Mouse (Mus musculus) effector memory CD4-positive, alpha-beta T cell, adult 7 months (primary cell): Measurements from ENCODE around the gene Kat2a. TPM values are rescaled to one million over a fixed set of nuclear protein-coding genes. Genes with fewer than 3 reads are reported as not detected.

Experiments
- polyA plus RNA-seq: library from polyadenylated mRNA; unstranded; fragments of 100-300 nt; shearing (Covaris generic); gene quantifications from one replicate; pipeline ENCODE4 v1.2.1, GENCODE M21; 2017

Kat2a gene
- polyA plus RNA-seq = 38.6 TPM

DNA sequence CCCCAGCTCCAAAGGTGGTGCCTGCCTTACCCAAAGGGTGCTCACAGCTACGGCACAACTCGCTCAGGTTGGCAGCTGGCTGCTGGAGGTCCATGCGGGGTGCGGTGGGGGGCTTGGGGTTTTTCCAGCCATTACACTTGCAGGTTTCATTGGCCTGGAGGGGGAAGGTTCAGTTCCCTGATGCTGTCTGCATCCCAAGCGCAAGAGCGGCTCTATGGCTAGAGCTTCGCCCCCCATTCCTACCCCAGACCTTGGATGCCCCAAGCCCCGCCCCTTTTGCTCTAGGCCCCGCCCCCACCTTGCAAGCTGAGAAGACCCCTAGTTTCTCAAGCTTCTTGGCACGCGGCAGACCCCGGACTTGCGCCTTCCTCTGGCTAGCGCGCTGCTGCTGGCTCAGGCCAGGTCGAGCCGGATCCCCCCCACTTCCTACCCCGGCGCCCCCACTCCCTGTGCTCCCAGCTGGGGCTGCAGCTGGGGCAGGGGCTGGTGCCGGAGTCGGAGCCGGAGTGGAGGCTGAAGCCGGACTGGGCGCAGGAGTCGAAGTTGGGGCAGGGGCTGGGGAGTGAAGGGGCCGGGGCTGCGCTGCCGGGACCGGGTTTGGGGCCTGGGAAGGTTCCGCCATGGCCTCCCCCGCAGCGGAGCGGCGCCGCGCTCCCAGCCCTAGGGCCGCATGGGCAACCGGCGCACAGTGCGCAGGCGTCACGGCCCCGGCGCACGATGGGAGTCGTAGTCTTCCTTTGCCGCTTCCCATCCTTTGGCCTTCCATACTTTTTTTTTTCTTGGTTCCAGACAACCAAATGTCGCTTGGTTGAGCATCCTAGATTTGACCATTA is at the start of gene Kat2a:
Gene Kat2a (minus strand): TSS at position 683 of the 833 bp plus-strand sequence.

DNA sequence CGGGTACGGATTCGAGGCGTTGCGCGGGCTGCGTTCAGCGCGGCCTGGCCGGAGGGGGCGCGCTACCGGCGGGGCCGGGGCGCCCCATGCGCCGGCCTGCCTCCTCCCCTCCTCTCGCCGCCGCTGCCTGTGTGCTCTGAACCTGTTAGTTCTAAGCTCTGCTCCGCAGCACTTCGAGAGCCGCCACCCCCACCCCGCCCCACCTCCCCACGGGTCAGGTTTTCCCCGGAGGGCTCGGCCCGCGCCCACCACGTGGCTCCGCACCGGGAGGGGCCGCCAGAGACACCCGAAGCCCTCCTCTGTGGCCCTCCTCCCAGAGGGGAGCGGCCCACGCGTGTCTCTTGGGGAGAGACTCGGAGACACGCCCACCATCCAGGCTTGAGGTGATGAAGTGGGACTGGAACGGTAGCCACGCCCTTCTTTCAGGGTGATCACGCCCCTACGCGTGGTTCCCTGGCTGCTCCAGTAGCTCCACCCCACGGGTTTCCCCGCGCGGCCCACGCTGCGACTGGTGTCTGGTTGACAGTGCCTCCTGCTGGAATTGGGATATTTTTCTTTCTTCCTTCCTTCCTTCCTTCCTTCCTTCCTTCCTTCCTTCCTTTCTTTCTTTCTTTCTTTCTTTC is 47.5 kb upstream of the Kat2a start, which contains the start of gene Kcnh4:
Gene Kcnh4 (minus strand): TSS at position 332 of the 623 bp plus-strand sequence.

DNA sequence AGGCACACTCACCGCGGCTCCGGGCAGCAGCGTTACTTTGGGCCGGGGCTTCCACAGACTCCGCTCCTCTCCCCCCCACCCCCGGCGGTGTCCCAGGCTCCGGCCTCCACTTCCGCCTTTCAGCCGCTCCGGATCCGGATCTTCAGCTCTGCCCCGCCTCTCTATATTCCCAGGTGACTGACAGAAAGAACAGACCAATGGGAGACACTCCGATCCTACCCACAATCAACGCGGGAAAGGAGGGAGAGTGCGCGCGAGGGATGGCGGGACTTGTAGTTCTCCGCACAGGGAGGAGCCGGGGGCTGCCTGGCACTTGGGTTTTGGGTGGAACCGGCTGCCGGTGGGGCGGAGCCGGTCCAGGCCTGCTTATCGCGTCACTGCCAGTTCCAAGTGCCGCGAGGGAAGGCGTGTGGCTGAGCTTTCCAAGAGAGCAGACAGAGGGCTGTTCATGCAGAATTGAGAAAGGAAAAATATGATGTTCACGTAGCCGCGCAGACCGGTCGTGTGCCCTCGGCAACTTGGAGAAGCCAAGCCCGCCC is 25.9 kb upstream of the Kat2a start, which contains the start of gene Rab5c:
Gene Rab5c (minus strand): TSS at position 150 of the 539 bp plus-strand sequence.

DNA sequence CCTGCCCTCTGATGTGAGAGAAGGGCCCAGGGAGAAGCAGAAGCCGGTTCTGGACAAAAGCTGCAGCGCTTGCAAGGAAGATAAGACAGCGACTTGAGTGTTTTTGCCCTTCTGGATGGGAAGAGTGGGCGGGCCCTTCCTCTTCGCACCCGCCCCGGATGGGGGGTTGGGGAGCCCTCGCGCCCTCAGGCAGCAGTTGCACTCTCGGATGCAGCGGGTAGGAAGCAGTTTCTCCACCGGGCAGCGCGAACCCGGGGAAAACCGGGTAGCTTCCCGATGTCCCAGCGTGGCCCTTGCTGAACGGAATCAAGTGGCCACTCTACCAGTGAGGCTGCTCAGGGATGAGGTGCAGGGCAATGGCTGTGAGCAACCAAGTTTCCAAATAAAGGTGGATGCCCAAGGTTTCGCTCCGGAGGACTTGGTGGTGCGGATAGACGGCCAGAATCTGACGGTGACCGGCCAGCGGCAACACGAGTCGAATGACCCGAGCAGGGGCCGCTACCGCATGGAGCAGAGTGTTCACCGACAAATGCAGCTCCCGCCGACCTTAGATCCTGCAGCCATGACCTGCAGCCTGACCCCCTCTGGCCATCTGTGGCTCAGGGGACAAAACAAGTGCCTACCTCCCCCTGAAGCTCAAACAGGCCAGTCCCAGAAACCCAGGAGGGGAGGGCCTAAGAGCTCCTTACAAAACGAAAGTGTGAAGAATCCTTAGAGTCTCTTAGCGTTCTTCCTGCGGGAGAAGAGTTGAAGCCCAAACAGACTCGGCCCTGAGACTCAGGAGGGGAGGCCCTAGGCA is 1.7 kb upstream of the Kat2a start, which contains the start of gene Hspb9:
Gene Hspb9 (plus strand): TSS at position 116 of the 799 bp plus-strand sequence.

DNA sequence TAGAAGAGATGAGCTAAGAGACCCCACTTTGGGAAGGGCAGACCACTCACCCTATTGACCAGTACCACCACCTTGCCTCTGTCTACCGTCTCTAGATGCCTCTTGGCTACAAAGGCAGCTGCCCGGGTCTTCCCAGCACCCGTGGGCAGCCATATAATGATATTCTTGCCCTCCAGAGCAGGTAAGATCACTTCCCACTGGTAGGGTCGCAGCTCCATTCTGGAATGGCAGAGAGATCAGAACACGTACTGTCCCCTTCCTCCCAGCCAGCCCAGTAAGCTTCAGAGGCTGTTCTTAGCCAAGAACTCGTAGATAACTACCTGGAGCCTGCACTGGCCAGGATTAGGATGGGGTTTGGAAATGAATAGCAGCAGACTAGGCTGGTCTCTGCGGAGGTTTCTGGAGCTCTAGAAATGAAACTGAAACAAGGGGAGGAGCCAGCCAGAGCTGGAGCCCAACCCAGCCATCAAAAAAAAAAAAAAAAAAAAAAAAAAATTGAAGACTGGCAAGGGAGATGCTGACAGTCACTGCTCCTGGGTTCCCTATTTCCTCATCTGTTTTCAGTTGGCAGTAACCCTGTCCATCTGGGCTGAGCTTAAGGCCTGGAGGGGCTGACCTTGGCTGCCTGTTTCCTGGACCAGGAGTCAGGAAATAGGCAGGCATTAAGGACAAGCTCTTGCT is 8.3 kb downstream of the Kat2a start, which contains the start of gene Dhx58:
Gene Dhx58 (minus strand): TSS at position 421 of the 681 bp plus-strand sequence.

DNA sequence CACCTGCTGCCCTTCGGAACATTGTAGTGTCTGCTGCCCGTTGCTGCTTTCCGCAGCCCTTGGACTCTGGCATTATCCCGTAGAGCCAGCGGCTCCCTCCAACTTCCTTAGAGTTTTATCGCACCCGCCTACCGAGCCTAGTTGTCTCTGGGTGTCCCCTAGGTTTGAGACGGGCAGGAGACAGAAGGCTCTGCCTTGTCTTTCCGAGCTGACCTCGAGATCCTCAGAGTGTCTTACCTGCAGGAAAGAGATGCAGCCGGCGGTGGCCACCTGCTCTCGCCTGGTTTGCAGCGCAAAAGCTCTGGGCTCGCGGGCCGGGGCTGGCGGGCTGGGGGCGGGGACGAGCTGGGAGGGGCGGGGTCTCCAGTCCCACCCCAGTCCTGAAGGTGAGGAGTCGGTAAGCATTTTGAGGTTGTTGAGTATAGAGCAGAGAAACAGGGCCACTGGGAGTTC is 20.1 kb downstream of the Kat2a start, which contains the start of gene Zfp385c:
Gene Zfp385c (minus strand): TSS at position 292 of the 453 bp plus-strand sequence.

Other genes with a start within 250 kb of the Kat2a start
- gene Klhl11, start 239.7 kb downstream of the Kat2a start, polyA plus RNA-seq = 5.5 TPM
- gene Acly, start 184.5 kb downstream of the Kat2a start, polyA plus RNA-seq = 201 TPM
- 0.63 TPM for gene Ttc25, start 166.9 kb downstream of the Kat2a start, polyA plus RNA-seq
- gene Cnp, start 137.6 kb downstream of the Kat2a start, polyA plus RNA-seq = 155 TPM
- gene Nkiras2, start 93.2 kb downstream of the Kat2a start, polyA plus RNA-seq = 13.6 TPM
- gene Dnajc7, start 92.3 kb downstream of the Kat2a start, polyA plus RNA-seq = 423 TPM
- 0.55 TPM for gene Zfp385c, start 20.0 kb downstream of the Kat2a start, polyA plus RNA-seq
- gene Dhx58, start 8.2 kb downstream of the Kat2a start, polyA plus RNA-seq = 12.3 TPM
- gene Hspb9, start 1.4 kb upstream of the Kat2a start, polyA plus RNA-seq = not detected
- 28.5 TPM for gene Rab5c, start 25.8 kb upstream of the Kat2a start, polyA plus RNA-seq
- gene Kcnh4, start 47.5 kb upstream of the Kat2a start, polyA plus RNA-seq = 0.13 TPM
- not detected for gene Hcrt, start 50.5 kb upstream of the Kat2a start, polyA plus RNA-seq
- gene Ghdc, start 58.5 kb upstream of the Kat2a start, polyA plus RNA-seq = 2.6 TPM
- gene Stat5b, start 138.3 kb upstream of the Kat2a start, polyA plus RNA-seq = 271 TPM
- gene Stat5a, start 146.9 kb upstream of the Kat2a start, polyA plus RNA-seq = 154 TPM
- gene Stat3, start 227.1 kb upstream of the Kat2a start, polyA plus RNA-seq = 351 TPM